Mouse (Mus musculus) urinary bladder, postnatal 25 days (tissue): ENCODE data around the gene Ppp1r1c.
A peak's percentile ranks its signal among the peaks of the same experiment; 100 is the strongest.

Experiments used
- DNase-seq: peaks from one replicate; pipeline ENCODE4 v3.0.0; 2022; ENCODE audit warnings: low spot score

The Ppp1r1c gene

GRCm38 (mm10) chr2:79707575-79707974 lies at the start of gene Ppp1r1c:
Ppp1r1c (plus strand) TSS chr2:79707780.
- DNase-seq: no peak

DNA sequence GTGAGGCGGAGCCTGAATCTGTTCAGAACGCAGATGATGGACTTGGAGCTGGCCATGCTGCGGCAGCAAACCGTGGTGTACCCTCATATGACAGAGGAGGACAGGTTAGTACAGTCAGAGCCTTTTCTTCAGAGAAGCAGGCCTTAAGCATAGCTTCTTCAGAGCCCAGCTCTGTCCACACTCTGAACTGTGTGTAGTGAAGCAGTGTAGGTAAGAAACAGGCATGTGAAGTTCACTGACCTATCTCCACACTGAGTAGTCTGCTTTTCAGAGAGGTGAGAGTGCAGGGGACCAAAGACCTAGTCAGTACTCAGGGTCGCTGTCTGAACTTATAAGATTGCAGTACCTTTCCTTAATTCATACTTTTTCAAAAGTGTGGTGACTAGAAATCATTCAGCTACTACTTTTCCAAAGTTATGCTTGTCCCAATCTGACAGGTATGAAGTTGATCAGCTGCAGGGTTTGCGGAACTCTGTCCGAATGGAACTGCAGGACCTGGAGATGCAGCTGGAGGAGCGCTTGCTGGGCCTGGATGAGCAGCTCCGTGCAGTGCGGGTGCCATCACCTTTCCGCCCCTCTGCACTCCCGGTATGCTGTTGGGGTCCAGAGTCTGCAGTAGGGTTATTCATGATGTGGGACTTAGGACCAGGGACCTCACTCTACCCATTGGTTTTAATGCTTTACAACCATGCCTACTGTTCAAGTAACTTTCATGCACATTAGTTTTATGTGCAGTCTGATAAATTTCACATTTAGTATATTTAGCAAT lies 47.0 kb upstream of the Ppp1r1c start:
- DNase-seq: no peak

DNA sequence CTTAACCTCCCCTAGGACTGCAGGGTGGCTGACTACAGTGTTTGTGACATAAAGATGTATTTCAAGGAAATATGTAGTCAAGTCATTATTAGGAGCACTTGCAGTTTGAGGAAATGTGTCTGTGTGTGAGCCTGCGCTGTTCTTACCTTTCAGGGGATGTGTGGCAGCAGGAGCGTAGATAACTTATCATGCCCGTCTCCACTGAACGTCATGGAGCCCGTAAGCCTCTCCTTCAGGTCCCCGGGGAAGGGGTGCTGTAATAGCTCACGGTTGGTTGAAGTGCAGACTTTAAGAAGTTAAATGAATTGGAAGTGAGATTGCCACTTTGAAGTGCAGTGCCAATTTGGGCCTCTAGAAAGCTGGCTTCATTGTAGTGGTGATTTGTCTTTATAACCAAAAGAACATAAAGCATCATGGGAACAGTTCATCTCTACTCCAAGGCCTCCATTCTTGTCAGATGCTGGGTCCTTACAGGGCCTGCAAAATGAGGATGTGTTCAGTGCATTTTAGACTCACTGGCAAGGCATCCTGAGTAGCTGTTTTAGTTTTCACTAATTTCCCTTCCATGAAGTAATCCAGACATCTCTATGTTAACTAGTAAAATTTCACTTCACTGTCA lies 46.0 kb upstream of the Ppp1r1c start:
- DNase-seq: no peak

GRCm38 (mm10) chr2:79664532-79665286 lies 42.9 kb upstream of the Ppp1r1c start:
- no peak for DNase-seq

GRCm38 (mm10) chr2:79665492-79665891 lies 42.1 kb upstream of the Ppp1r1c start:
- no peak for DNase-seq

DNA sequence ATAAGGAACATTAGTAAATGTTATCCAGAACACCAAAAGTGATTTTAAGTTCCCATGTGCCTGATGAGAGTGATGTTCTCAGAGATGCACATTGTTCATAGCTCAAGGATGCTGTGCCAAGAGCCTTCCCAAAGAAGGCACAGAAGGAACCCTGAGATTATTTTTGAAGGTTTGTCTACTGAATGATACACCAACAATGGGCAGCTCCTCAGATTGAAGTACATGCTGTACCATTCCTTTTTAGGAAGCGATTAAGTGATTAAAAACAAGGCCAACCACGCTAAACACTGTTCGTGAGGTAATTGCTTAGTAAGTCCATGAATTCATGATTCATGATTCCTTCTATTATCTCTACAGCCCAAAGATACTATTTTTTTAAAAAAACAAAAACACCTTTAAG lies 32.3 kb upstream of the Ppp1r1c start:
- DNase-seq: no peak

DNA sequence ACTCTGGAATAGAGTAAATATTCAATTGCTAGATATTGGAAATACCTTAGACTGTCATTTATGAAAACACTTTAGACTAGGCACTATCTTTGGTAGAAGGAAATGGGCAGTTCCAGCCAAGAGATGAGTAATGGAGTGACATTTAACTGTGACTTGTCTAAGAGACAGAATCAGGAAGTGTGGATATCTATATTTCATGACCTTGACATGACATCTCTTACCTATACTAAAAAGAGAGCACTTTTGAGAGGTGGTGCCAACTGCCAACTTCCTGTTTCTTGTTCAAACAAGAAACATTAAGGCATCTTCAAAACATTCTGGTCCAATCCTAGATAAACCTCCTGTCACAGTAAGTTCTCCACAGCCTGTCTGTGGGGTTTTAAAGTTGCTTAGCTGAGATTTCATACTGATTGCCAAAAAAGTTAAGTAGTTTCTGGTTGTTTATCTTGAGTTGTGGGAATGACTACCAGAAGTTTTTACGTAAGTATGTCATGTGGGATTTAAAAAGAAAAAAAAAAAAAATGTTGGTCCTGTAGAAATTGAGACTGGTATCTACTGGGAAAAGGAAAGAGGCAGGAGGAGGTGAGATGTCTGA lies 29.8 kb upstream of the Ppp1r1c start:
- DNase-seq: no peak

DNA sequence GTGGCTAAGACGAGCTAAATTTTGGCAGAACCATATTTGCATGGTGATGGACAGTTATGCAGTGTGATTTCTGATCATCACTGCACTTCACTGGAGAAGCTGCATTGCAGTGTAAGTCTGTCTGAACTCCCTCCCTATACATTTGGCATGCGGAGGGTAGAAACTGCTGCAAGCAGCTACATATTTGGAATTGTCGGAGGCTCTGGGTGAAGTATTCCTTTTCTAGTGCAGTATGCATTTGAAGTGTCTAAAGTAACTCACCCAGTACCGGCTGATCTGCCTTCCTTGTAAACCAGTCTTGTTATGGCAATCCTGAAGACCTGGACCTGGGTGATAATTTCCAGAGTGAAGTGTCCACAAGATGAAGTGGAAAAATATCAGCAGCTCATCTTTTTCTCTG lies 25.9 kb upstream of the Ppp1r1c start:
- DNase-seq: no peak

GRCm38 (mm10) chr2:79683258-79683657 lies 24.3 kb upstream of the Ppp1r1c start:
- no peak for DNase-seq

GRCm38 (mm10) chr2:79690838-79691237 lies 16.7 kb upstream of the Ppp1r1c start:
- no peak for DNase-seq

DNA sequence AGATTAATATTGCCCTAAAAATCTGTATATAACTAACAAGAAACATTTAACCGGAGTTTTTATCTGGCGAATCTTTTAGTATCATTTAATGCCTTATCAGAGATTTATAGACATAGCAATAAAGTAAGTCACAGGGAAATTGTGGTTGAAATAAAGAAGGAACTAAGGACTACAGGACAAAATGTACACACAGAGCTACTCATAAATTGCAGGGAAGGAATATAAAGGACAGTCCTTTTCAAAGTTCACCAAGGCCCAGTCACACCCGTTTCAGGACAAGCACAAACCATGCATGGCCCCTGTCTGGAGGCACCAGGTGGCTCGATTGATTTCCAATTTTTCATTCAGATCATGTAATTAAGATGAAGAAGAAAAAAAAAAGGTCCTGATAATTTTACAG lies 12.4 kb upstream of the Ppp1r1c start:
- DNase-seq: no peak

DNA sequence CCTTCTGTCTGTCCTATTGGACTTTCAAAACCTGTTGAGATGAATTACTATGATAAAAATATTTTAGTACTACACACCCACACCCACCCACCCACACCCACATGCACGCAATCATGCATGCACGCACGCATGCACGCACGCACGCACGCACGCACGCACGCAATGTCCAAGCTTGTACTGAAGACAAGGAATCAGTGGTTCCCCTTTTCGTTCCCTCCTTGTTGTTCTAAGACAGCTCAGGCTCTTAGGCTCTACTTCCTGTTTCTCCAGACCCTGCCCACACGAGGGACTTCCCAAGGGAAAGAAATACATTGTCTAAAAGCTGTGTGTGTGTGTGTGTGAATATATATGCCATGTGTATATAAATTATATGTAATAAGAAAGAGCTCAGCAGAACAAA lies 11.6 kb upstream of the Ppp1r1c start:
- no peak for DNase-seq

DNA sequence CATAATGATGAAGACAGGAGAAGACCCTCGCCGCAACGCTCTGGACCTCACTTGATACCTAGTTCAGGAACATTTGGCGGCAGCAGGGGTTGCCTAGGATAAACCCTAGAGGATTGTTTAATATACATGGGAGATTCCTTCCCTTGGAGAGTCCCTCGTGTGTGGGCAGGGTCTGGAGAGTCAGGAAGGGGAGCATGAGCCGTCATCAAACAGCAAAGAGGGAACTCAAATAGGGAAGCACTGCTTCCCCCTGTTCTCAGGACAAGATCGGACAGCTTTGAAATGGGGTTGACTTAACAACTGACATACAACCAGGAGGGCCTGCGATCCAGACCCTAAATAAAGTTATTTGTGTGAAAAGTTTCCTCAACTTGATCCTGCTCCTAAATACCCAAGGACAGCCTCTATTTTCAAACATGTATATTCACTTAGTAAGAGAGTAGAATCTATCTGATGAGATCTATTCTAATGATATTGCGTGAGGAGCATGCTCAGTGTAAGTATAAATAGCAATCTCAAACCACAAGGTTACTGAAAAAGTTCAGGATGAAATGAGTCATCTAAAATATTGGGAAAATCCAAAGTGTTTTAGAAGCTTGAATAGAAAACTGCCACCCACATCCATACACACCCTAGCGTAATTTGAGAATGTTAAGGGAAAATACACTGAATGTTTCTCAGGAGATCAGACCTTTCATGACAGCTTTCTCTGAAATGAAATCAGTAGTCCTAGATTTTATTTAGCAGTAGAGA lies 10.9 kb upstream of the Ppp1r1c start:
- DNase-seq: no peak

DNA sequence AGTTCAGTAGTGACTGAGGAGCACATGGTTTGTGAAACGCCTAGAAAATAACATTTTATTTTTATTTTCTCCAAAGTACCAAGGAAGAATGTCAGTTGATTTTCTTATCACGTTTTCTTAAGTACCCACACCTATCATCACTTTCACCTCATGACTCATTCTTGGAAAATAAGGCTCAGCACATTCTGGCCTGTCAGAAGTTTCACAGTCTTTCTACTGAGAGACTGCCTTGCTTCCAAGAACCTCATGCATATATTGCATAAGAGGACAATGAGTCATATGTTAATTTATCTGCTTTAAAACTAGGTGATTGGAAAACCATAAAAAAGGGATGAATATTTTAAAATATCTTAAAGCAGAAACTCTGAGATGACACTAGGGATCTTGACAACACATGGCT lies 9.4 kb upstream of the Ppp1r1c start:
- no peak for DNase-seq

DNA sequence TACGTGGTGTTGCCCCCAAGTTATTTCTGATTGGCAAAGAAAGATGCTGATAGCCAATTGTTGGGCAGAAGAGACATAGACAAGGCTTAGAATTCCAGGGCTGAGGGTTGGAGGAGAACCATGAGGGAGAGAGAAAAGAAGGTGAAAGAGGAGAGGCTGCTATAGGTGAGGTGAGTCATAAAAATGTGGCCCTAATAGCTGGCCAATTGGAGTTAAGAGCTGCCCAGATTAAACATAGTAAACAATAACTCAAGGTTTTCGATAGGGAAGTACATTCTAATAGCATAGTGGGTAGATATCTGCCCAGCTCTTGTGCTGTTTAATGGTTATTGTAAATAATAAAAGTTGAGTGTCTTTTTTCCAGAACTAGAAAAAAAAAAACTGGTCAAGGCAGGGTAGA lies 2.8 kb upstream of the Ppp1r1c start:
- no peak for DNase-seq

DNA sequence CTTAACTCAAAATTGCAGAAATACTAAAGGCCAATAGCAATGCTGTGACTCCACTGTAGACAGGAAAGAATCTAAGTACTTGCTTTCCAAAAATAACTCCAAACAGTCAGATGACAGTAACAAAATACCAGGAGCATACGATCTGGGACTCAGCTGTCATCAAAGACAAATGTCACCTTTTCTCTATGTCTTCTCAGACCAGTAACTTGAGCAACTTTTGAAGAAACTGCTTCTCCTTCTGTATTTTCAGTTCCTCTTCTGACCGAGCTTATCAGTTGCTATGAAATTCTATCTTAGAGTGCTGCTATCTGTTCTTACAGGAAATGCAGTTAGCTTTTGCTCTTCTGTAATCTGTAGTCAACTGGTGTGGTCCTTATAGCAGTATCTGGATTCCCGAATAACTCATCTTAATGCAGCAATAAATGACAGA lies 6.1 kb downstream of the Ppp1r1c start:
- no peak for DNase-seq

GRCm38 (mm10) chr2:79714745-79715144 lies 7.2 kb downstream of the Ppp1r1c start:
- no peak for DNase-seq

- DNase-seq: no peak
Observed at GRCm38 (mm10) chr2:79715925-79716324, 8.3 kb downstream of the Ppp1r1c start.

- no peak for DNase-seq
Observed at GRCm38 (mm10) chr2:79717846-79718245, 10.3 kb downstream of the Ppp1r1c start.

- no peak for DNase-seq
Observed at GRCm38 (mm10) chr2:79722415-79722814, 14.8 kb downstream of the Ppp1r1c start.

DNA sequence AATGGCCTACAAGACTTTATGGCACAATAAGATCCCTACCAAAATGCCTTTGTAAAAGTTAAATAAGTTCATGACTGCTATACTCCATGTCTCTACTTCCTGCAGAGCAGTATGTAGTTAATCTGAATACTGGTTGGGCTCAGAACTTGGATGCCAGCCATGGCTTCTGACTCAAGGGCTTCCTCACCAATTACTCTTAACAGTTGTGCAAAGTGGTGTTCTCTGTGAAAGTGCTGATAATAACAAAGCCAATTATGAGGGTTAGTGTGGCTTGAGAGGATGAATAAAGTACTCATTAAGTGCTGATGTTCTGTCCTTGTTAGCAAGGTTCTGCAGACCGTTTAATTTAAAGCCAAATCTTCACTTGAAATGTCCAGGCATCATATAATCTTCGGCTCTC lies 31.4 kb downstream of the Ppp1r1c start:
- DNase-seq: peak; percentile 4

DNA sequence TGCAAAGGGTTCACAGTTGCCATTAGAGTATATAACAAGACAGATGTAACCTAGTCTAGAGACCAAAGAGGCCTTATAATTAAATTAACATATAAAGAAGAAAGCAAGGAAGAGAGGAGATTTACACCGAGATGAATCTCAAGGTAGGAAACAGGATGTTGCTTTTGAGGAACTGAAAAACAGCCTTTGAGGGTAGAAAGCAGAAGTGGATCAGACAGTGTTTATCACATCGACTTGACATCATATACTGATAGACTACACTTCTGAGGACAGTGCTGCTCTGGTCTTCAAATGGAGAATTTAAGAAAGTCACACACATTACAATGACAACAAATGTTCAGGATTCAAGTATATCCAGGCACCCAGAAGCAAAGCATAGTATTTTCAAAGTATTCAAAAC lies 34.4 kb downstream of the Ppp1r1c start:
- no peak for DNase-seq
